Mouse (Mus musculus): ENCODE data around the gene Ehbp1.
A peak's percentile ranks its signal among the peaks of the same experiment; 100 is the strongest.

Gene Ehbp1

DNA sequence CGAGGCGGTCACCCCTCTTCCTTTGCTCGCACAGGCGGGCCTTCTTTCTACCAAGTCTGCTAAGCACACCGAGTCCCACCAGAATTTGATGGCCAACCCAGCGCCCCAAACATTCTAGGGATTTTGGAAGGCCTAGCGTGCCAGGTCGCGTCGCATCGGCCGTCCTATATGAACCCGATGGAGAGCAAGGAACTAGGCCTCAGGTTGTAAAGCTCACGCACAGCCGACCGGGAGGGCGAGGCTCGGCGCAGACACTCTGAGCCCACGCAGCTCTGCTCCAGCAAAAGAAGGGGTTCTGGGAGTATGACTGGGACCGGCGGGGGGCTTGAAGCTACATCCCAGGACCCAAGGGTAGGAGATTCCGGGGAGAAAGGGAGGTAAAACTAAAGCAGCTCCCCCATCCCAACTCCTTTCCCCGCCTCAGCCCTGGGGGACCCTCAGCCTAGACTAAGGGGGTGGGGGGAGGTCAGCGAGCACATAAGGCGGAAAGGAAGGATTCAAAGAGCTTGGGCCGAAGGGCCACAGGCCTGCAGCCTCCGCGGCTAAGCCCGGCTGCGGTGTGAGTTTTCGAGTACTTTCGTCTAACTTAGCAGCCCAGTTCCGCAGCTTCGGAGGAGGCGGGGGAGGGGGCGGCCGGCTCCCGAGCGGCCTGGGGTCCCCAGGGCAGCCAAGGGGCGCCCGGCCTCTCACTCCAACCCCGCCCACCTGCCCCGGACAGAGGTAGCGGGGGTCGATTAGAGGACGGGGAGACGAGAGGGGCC is 341.6 kb downstream of the Ehbp1 start:
- DNase-seq (ENCODE audit: low spot score): peak; percentile 3

DNA sequence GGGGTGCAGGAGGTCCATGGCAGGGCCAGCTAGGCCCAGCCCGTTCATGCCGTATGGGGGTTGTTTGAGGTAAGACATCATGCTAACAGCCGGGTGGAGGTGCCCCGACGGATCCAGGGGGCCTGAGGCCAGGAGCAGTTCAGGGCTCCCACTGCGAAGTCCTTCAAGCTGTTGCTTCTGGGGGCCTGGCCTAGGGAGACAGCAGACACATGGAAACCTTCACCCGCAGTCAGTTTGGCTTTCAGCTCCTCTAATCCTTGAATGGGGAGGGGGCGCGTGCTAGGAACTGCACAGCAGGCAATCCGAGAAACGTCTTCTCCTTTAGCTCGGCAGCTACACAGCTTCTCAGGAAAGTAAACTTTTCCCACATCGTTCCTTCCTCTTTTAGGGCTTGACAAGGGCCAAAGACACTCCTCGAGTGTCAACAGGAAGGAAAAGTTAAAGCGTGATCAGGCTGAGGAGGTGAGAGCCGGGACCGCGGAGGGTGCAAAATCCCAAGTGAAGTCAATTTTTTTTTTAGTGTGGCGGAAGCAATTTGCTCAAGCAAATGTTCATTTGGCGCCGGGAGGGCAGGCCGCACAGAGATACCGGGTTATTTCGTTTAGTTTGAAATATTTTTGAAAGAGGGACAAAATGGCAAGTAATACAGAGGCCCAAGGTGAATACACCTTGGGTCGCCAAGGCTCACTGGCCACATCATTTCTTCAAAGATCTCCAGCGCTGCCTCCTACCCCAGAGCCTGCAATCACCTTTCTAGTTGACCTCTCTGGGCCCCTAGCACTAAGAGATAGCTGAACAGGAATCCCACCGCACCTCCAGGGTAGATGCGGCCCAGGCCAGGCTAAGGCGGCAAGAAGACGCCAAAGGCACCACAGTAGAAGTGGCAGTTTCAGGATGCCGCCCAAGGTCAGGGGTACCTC is 342.4 kb downstream of the Ehbp1 start:
- DNase-seq (ENCODE audit: low spot score): no peak

DNA sequence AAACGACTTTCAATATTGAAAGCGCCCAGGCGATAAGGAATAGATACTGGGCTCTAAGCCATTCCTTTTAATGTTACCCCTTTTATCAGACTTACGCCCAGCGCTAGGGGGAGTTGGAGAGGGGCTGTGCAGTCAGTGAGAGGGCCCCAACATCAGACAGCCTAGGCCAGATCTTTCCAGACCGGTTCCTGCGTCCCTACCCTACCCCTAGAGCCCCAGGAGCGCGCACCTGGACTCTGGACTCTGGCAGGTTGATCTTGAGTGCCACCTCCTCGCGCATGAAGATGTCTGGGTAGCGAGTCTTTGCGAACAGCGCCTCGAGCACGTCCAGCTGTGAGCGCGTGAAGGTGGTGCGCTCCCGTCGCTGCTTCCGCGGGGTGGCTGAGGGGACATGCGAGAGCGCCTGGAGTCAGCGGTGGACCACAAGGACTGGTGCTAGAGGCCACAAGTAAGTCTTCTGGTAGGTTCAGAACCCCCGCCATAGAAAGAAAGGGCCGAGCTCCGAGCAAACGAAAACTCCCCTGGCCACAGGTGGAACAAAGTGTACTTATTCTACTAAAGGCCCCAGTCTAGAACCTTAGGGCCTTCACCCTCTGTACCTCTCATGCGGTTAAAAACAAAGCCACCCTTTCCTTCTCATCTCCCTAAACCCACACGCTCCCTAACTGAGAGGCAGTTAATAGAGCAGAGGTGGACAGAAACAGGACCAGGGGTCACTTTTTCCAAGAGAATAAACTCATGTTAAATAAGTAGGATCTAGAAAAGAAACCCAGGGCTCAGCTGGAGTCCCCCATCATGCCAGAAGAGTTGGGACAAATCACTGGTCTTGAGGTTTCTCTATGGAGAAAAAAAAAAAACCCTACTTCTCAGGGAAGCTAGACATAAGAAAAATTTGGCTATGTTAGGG is 343.7 kb downstream of the Ehbp1 start:
- DNase-seq (ENCODE audit: low spot score): no peak

DNA sequence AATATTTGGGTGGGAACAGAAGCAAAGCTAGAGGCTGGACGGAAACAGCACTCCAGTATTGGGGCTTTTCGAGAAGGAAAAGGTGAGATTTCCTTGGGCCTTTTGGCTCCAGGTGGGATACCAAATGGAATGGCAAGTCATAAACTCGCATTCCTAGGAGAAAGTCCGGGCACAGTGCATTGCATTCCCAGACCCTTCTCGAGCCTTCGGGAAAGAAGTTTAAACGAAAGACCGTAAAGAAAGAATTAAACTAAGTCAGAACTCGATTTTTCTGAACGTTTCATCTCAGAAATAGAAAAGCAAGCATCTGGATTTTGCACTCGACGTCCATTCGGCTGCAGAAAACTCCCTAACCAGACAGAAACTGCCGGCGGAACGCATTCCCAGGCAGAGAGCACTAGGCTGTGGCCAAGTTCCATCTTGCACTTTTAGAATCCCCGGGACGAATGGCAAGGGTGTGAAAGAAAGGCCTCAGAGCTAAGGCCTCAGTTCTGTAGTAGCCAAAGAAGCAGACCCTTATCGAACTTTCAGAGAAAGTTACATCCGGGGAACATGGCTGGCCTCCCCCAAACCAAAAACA is 344.4 kb downstream of the Ehbp1 start:
- DNase-seq (ENCODE audit: low spot score): peak; percentile 7

DNA sequence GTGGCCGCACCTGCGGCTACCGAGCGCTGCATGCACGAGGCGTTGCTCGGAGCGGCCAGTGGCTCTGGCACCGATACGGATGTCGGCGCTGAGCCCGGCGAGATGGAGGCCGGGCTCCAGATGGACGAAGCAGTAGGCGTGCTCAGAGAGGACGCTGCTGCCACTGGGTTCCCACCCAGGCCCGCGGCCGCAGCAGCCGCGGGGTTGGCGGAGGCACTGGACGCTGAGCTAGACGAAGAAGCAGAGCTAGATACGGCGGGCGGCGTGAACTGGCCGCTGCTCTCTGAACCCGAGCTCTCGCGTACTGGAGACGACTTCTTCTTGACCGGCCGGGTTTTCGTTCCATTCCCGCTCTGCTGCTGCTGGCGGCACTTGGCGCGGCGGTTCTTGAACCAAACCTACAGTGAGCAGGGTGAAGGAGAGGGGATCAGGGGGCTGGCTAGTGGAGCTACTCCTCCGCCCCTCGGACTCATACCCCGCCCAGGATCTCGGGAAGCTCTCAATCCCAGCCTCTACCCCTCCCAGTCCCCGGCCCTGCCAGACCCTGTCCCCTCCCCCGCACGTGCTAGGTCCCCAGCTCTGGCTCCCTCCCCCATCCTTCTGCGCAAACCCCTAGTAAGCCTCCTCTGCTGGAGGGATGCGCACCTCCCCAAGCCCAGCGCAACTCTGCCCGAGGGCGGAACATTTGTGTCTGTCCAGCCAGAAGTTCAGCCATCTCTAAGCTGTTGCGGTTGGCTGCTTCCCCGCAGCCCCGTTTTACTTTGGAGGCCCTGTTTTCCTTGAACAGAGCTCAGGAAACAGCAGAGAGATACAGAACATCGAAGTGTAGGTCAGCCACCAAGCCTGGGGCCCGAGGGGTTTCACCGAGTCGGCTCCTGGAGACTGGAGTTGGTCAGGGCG is 345.2 kb downstream of the Ehbp1 start:
- DNase-seq (ENCODE audit: low spot score): peak; percentile 19

DNA sequence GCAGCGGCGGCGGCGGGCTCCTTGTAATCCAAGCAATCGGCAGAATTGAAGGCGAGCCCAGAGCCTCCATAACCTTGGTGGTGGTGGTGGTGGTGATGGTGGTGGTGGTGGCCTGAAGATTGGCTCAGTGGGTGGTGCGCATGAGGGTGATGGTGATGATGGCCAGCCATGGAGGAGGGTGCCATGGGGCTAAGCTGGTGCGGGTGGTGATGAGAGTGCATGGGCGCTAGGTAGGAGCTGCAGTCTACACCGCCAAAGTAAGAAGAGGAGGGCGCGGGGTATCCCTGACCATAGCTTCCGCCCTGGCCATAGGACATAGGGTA is 345.8 kb downstream of the Ehbp1 start:
- no peak for DNase-seq (ENCODE audit: low spot score)

DNA sequence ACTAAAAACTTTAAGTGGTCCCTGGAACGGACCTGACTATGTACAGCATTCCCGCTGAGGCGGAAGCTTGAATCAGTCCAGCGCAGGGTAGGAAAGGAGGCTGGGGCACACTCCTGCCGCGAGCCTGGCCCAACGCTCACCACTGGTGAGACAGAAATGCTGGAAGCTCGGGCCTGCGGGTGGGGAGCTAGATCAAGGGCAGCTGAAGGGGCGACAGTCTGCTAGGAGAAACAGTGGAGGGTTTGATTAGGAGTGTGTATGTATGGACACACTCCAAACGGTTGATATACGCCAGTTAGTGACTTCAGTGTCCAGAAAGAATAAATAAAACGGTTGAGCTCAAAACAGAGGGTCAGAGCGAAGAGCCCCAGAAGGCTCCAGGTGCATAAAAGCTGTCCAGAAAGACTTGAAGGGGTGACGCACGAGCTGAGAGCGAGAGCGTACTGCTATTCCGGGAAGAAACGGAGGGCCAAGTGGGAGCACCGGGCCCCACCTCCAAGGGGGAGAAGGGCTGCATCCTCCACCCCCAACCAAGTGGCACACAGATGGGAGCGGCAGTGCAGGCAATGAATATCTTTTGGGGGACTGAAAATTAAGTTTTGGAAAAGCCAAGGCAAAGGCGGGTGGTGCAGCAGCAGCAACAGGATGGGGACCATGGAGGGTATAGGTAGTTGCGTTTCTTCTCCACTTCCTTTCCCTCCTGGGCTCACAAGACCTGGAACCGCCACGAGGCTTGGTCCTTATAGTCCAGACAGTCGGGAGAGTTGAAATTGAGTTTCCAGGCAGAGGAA is 346.4 kb downstream of the Ehbp1 start:
- DNase-seq (ENCODE audit: low spot score): peak; percentile 5

DNA sequence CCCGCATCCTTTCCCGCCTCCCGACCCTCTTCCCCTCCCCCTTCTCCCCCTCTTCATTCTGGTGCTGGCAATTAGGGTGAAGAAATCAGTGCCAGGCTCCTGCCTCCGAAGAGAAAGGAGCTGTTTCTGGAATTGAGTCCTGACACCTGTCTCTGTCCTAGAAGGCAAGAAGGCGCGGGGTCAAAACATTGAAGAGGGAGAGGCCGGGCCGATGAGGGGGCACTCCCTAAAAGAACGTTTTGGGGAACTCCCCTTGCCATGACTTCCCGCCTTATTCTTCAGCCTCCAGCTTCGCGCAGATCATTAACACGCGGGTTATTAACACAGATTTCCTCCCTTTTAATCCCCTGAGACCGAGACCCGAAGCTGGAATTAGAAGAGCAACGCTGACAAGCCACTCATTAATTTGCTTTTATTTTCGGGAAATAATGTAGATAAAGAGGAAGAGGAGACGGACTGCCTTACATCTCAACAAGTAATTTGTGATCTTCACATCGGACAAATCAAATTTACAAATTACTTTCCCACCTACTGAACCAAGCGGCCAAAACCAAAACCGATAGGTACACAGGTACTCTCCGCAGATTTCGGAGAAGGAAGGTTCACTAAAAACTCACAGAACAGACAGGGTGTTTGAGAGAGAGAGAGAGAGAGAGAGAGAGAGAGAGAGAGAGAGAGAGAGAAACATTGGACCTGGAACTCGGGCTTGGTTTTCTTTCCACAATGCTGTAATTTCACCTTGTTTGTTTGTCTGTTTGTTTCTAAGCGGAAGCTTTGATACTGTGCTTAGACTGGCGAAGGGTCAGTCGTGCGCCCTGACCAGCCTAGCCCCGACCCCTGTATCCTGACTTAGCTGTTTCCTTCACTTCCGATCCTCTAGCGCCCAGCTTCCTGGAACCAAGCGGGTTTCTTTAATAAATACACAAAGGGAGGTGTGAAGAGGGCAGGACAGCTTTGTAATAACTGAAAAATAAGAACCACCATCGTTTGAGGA is 347.4 kb downstream of the Ehbp1 start:
- DNase-seq (ENCODE audit: low spot score): peak; percentile 6

DNA sequence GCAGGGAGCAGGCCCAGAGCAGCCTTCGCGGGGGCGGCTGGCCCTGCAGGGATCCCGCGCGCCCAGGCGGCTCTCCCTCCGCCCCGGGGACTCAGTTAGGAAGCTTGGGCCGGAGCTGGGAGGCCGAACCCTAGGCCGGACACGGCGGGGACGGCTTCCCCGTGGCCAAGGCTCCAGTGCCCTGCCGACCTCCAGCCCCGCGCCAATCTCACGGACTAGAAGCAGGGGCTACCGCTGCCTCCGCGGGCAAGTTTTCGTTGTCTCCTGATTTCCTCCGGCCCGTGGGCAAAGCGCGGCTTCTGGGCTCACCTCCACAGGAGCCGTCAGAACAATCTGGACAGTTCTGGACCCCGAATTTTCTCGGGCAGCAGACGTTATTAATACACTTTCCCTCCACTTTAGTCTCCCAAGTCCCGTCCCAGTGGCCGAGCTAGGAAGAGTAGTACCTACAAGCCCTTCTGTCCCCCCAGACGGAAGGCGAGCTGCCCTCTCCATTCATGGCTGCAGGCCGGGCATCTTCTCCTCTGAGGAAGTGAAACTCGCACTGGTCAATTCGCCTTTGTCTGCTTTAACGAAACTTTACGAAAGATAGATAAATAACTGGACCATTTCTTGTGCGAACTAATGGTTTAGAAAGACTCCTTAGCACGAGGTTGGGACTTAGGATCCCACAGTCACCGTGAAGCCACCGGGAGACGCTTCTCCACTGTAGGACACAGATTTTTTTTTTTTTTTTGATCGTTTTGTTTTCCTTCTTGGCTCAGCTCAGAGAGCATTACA is 348.3 kb downstream of the Ehbp1 start:
- peak; percentile 37 for DNase-seq (ENCODE audit: low spot score)

DNA sequence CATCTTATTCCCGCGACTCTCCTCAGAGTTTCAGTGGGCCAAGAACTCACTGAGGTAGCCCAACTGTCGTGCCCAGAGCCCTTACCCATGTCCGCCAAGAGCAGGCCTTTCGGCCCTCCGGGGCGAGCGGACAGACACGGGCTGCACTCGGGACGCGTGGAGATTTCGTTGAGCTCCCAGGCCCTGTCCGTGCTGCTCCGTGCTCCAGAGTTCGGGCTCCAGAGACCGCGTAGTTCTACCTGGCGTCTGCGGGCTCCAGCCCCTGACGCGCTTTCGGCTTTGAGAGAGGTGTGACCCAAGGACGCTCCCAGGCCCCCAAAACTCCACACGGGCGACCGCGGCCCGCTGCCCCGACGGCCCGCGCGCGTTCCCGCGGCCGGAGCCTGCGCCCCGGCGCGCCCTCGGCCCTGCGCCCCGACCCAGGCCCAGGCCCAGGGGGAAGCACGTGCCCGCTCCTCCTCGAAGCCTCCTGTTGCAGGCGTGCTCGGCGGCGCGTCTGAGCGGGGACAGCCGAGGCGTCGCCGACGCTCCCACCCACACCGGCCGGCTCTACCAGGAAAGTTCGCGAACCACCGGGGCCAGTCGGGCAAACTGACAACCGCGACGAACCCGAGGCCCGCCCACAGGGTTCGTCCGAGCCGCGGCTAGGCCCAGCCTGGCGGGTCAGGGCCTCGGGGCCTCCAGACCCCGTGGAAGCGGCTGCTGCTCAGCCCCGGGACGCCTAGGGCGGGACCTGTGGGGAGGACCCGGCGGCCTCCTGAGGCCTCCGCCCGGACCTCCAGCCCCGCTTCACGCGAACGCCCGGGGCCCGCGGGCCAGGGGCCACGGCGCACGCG is 349.1 kb downstream of the Ehbp1 start:
- DNase-seq (ENCODE audit: low spot score): peak; percentile 19

DNA sequence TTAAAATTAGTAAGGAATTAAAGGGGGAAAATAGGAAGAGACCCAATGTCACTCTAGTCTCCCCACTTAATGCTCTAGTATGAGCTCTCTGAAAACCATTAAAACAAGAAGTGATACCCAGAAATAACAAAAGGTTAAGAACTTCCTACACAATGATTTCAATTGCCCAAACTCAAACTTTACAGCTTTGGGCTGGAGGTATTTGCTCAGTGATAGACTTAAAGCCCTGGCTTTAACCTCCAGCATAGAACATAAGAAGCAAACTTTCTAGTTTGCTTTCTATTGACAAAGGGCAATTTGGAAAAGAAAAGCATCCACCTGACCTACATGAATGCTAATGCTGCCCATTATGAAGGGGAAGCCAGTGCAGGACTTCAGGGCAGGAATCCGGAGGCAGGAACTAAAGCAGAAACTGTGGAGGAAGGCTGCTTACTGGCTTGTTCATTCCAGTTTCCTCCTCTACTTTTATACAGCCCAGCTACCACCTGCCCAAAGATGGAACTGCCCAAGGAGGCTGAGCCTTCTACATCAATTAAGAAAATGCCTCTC is 353.6 kb downstream of the Ehbp1 start:
- DNase-seq (ENCODE audit: low spot score): no peak

DNA sequence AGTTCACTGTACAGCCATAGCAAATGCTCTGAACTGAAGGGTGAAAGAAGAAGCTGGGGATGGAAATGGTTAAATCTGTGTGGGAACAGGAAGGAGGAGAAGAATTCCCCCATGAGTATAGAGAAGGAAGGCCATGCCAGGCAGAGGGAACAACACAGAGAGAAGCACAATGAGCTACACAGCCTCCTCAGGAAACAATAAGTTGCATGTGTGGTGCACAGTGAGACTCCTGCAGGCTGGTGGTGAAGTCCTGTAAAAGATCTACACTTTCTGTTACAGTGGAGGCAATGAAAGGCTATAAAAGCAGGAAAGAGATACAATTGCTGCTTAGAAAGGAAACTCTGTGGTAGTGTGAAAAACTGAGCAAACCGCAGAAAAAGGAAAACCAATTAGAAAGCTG is 357.0 kb downstream of the Ehbp1 start:
- DNase-seq (ENCODE audit: low spot score): no peak

DNA sequence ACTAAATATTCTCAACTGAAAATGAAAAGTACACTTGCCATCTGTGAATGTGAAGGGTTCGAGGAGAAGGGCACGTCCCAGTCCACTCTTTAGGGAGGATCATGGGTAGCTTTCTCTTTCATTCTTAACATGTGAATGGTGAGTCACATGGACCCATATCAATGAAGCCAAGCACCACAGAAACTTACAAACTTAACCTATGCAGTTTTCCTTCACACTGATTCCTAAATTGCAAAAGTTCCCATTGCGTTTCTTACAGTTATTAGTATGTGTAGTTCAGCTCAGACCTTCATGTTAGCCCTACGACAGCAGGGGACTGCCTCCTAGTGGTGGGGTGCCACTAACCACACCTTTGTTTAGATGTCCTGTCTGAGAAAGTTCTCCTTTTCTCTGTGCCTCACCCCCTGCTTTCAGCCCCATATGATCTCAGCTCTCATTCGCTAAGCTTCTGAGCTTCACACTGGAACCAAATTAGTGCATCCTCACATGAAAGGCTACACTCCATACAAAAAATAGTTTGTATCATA is 368.0 kb downstream of the Ehbp1 start:
- DNase-seq (ENCODE audit: low spot score): no peak

DNA sequence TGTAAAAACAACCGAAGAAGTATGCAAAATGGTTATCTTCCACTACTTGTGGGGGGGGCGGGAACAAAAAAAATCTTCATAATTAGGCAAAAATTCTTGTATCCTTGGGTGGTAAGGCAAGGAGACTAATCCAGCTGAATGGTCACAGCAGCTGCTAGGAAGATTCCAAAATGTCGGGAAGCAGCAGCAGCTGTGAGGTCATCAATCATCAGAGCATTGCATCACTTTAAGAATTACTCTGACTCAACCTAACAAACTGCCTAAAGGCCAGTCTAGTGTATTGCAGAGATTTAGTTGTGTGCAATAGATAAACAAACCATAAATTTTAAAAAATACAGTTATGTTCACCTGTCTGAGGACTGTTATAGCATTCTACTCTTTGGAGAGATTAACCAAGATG is 368.5 kb downstream of the Ehbp1 start:
- DNase-seq (ENCODE audit: low spot score): no peak

DNA sequence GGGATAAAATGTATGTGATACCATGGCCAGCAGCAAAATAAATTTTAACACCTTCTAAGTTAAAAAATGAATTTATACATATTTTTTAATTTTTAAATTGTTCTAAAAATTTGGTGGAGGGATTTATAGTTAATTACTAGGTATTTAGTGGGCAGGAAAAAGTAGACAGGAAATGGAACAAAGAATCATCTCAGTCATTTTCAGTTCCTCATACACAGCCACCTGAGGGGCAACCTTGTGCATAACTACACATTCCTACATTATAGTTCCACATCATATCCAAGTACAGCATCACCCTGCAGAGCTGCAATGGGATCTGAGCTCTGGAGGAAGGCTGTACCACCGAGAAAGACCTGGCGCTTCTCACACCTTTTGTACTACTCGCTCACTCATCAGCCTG is 373.2 kb downstream of the Ehbp1 start:
- no peak for DNase-seq (ENCODE audit: low spot score)
